9 mouse cellular contexts compared by ENCODE assay signal in the genomic region with DNA sequence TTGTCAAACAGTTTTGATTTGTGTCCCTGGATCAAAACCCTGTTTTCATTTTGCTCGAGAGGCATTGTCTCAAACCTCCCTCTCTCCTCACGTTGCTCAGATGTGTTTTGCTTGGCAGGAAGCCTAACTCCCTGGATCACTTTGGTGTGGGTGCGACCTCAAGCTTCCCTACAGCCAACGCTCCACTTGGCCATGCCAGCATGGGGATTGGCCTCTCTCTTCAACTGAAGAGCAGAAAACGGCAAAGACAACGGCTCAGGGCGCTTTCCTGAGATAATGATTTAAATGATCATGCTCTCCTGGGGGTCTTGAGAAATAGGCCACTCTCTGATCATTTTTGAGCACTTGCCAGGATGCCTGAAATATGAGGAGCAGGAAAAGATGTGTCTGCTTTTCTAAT.
A peak's percentile ranks its signal among the peaks of the same experiment; 100 is the strongest.
DNase-seq lines count a peak whose midpoint lies in the region; ATAC-seq and TF ChIP-seq lines count a peak whose summit lies in the region.
"Had no signal": no experiment of that assay in that cellular context is flagged by ENCODE, and none has a peak within 500 bp of the region (broad histone marks: within the 10 kb centered on the region; RNA-seq: fewer than 3 reads in every experiment).

No protein-coding gene starts in this region.

- H3K4me3 ChIP-seq in stomach, embryonic 16.5 days (replicated peaks; ENCODE audit: low read length) = no peak overlapping the region
- no peak overlapping the region for H3K4me3 ChIP-seq in stomach, postnatal 0 days (ENCODE audit: low read depth, low read length)
- H3K4me3 ChIP-seq: embryonic facial prominence, embryonic 12.5 days had no signal

- 0 out of 2 replicates have a peak overlapping the region, but pooled peaks have one; percentile 13 for H3K4me2 ChIP-seq in stomach, embryonic 16.5 days (ENCODE audit: low read depth, low read length)
- H3K4me2 ChIP-seq in stomach, postnatal 0 days (replicated peaks; ENCODE audit: low read depth) = no peak overlapping the region
- H3K4me2 ChIP-seq: embryonic facial prominence, embryonic 12.5 days had no signal

- WGBS in stomach, embryonic 16.5 days = 25% methylated on average over 7 of the region's 7 CpGs
- 23% methylated on average over 7 of the region's 7 CpGs for WGBS in stomach, postnatal 0 days

- peak; percentile 5 to 15 for DNase-seq in cerebellum, postnatal 14 days
- DNase-seq in cerebellum, adult 11 months = no peak
- no peak for DNase-seq in stomach, postnatal 0 days (ENCODE audit: low spot score)
- DNase-seq in kidney, postnatal 10 days = peak; percentile 65
- DNase-seq in left cerebral cortex, adult 8-10 months (ENCODE audit: low spot score in 2 of 2) = no peak
- no peak for DNase-seq in cerebellum, adult 8-10 months

- TF ChIP-seq EP300 in stomach, postnatal 0 days (optimal IDR thresholded peaks at IDR 0.05) = no peak

- no peak for TF ChIP-seq CTCF in stomach, postnatal 0 days (IDR thresholded peaks at IDR 0.05; ENCODE audit: low read depth)

- H3K9me3 ChIP-seq in stomach, embryonic 16.5 days (replicated peaks; ENCODE audit: control insufficient read depth, low read length) = no peaks in the 10 kb centered on the region
- no peaks in the 10 kb centered on the region for H3K9me3 ChIP-seq in stomach, postnatal 0 days (ENCODE audit: control insufficient read depth, low read length)
- H3K9me3 ChIP-seq: embryonic facial prominence, embryonic 12.5 days had no signal

- no peak overlapping the region for H3K27ac ChIP-seq in stomach, embryonic 16.5 days (ENCODE audit: low read length)
- H3K27ac ChIP-seq in stomach, postnatal 0 days (replicated peaks) = no peak overlapping the region
- H3K27ac ChIP-seq: embryonic facial prominence, embryonic 12.5 days had no signal

- no peaks in the 10 kb centered on the region for H3K36me3 ChIP-seq in stomach, embryonic 16.5 days (ENCODE audit: control insufficient read depth, insufficient read depth, low read length)
- no peaks in the 10 kb centered on the region for H3K36me3 ChIP-seq in stomach, postnatal 0 days (ENCODE audit: control insufficient read depth, insufficient read depth, low read length)
- H3K36me3 ChIP-seq: embryonic facial prominence, embryonic 12.5 days had no signal

- peaks cover 4% of the 10 kb centered on the region; the same call in 1 of the 2 replicates for H3K4me1 ChIP-seq in stomach, embryonic 16.5 days (ENCODE audit: control insufficient read depth, insufficient read depth, low read length)
- no peaks in the 10 kb centered on the region for H3K4me1 ChIP-seq in stomach, postnatal 0 days (replicated peaks; ENCODE audit: control insufficient read depth, insufficient read depth)

- H3K27me3 ChIP-seq in stomach, embryonic 16.5 days (ENCODE audit: control insufficient read depth, insufficient read depth, low read length) = no peaks in the 10 kb centered on the region
- no peaks in the 10 kb centered on the region for H3K27me3 ChIP-seq in stomach, postnatal 0 days (ENCODE audit: control insufficient read depth, insufficient read depth, low read length)
- H3K27me3 ChIP-seq: embryonic facial prominence, embryonic 12.5 days had no signal

- H3K9ac ChIP-seq in stomach, embryonic 16.5 days (ENCODE audit: low read length) = no peak overlapping the region
- H3K9ac ChIP-seq in stomach, postnatal 0 days (ENCODE audit: low read length) = no peak overlapping the region
- H3K9ac ChIP-seq: embryonic facial prominence, embryonic 12.5 days had no signal

- ATAC-seq in stomach, embryonic 16.5 days (ENCODE audit: insufficient read depth, low FRiP score) = no peak
- no peak for ATAC-seq in stomach, postnatal 0 days (ENCODE audit: low FRiP score, low TSS enrichment)
- no peak for ATAC-seq in megakaryocyte, adult 5-6 weeks (ENCODE audit: poor library complexity, severe bottlenecking)

Comparison
In these comparisons a context has a peak if more than half of its experiments do, and no peak if none do; other contexts are left out.
1. DNase-seq: peak in cerebellum, postnatal 14 days (2 of 2) and kidney, postnatal 10 days (single experiment); none in cerebellum, adult 11 months (single experiment), stomach, postnatal 0 days (single experiment), left cerebral cortex, adult 8-10 months (0 of 2) and cerebellum, adult 8-10 months (single experiment).